Comparison of ENCODE assay signal across 10 mouse cellular contexts in the genomic region with DNA sequence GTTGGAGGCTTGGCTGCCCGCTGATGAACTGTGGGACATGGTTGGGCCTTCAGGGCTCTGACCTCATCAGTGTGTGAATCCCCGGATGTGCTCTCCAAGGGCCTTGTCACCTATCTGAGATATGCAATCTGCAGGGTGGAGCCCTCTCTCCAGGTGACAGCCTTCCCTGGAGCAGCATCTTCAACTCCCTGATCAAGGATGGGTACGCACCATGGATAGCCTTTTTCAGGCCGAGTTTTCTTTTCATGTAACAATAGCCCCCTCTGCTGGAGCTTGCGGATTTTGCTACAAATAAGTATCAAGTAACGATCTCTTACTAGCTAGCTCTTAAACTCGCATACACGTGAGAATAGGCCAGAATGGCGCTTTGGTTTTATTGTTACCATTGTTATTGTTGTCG. TPM values are rescaled to one million over a fixed set of nuclear protein-coding genes. Genes with fewer than 3 reads are reported as not detected.
DNase-seq lines count a peak whose midpoint lies in the region; ATAC-seq lines count a peak whose summit lies in the region.
"Had no signal": no experiment of that assay in that cellular context is flagged by ENCODE, and none has a peak within 500 bp of the region (broad histone marks: within the 10 kb centered on the region; RNA-seq: fewer than 3 reads in every experiment).

No protein-coding gene starts in this region.

- no peak overlapping the region for H3K27ac ChIP-seq in midbrain, embryonic 10.5 days (replicated peaks)
- no peak overlapping the region for H3K27ac ChIP-seq in midbrain, embryonic 16.5 days (ENCODE audit: low read length)
- no peak overlapping the region for H3K27ac ChIP-seq in stomach, embryonic 14.5 days (ENCODE audit: low read length)
- H3K27ac ChIP-seq: neural tube, embryonic 13.5 days had no signal

- H3K27me3 ChIP-seq in midbrain, embryonic 10.5 days (ENCODE audit: low read depth, poor library complexity, severe bottlenecking): no peaks in the 10 kb centered on the region
- no peaks in the 10 kb centered on the region for H3K27me3 ChIP-seq in midbrain, embryonic 16.5 days (ENCODE audit: control insufficient read depth, insufficient read depth, low read depth, low read length)
- no peaks in the 10 kb centered on the region for H3K27me3 ChIP-seq in stomach, embryonic 14.5 days (ENCODE audit: control insufficient read depth, insufficient read depth, low read length)
- H3K27me3 ChIP-seq: neural tube, embryonic 13.5 days had no signal

- ATAC-seq in midbrain, embryonic 16.5 days: no peak
- ATAC-seq in stomach, embryonic 14.5 days (ENCODE audit: insufficient number of reproducible peaks, insufficient read depth, low FRiP score, low read depth): peak; percentile 42; the same call in 1 of the 2 replicates

- no peaks in the 10 kb centered on the region for H3K4me1 ChIP-seq in midbrain, embryonic 10.5 days
- no peaks in the 10 kb centered on the region for H3K4me1 ChIP-seq in midbrain, embryonic 16.5 days (ENCODE audit: control insufficient read depth, insufficient read depth, low read length)
- no peaks in the 10 kb centered on the region for H3K4me1 ChIP-seq in stomach, embryonic 14.5 days (ENCODE audit: control insufficient read depth, insufficient read depth, low read length)
- H3K4me1 ChIP-seq: neural tube, embryonic 13.5 days had no signal

- WGBS in midbrain, embryonic 10.5 days: 29% methylated on average over 10 of the region's 10 CpGs
- 23% methylated on average over 10 of the region's 10 CpGs for WGBS in midbrain, embryonic 16.5 days
- 26% methylated on average over 10 of the region's 10 CpGs for WGBS in stomach, embryonic 14.5 days

- H3K9ac ChIP-seq in midbrain, embryonic 16.5 days (ENCODE audit: low read depth, low read length): no peak overlapping the region
- H3K9ac ChIP-seq in stomach, embryonic 14.5 days (replicated peaks; ENCODE audit: low read depth, low read length): no peak overlapping the region
- H3K9ac ChIP-seq: neural tube, embryonic 13.5 days had no signal

- peak; percentile 57 for DNase-seq in midbrain, embryonic 10.5 days (ENCODE audit: low spot score)
- peak; percentile 64 for DNase-seq in adipocyte (ENCODE audit: low spot score)
- DNase-seq in embryo, embryonic 11 days: peak; percentile 82
- DNase-seq in heart, postnatal 4 days: peak; percentile 80
- DNase-seq in layer of hippocampus, postnatal 25 days (ENCODE audit: extremely low spot score in 1 of 2, low spot score in 1 of 2): peak; percentile 62 to 86
- peak; percentile 74 for DNase-seq in mesoderm, embryonic 11.5 days (ENCODE audit: low read depth, low spot score)

- no peaks in the 10 kb centered on the region for H3K9me3 ChIP-seq in midbrain, embryonic 10.5 days (replicated peaks)
- H3K9me3 ChIP-seq in midbrain, embryonic 16.5 days (replicated peaks; ENCODE audit: control insufficient read depth, low read length, poor library complexity, severe bottlenecking): no peaks in the 10 kb centered on the region
- H3K9me3 ChIP-seq in stomach, embryonic 14.5 days (ENCODE audit: control insufficient read depth, low read depth, low read length): no peaks in the 10 kb centered on the region
- H3K9me3 ChIP-seq: neural tube, embryonic 13.5 days had no signal

- no peak overlapping the region for H3K4me2 ChIP-seq in midbrain, embryonic 16.5 days (ENCODE audit: low read length)
- H3K4me2 ChIP-seq in stomach, embryonic 14.5 days (replicated peaks; ENCODE audit: low read depth, low read length): no peak overlapping the region
- H3K4me2 ChIP-seq: neural tube, embryonic 13.5 days had no signal

- no peak overlapping the region for H3K4me3 ChIP-seq in midbrain, embryonic 10.5 days
- H3K4me3 ChIP-seq in midbrain, embryonic 16.5 days (ENCODE audit: low read depth, low read length): no peak overlapping the region
- H3K4me3 ChIP-seq in stomach, embryonic 14.5 days (ENCODE audit: low read depth, low read length): no peak overlapping the region
- H3K4me3 ChIP-seq: erythroblast, embryonic 14.5 days; neural tube, embryonic 13.5 days had no signal

- H3K36me3 ChIP-seq in midbrain, embryonic 10.5 days: no peaks in the 10 kb centered on the region
- no peaks in the 10 kb centered on the region for H3K36me3 ChIP-seq in midbrain, embryonic 16.5 days (ENCODE audit: control insufficient read depth, insufficient read depth, low read length)
- no peaks in the 10 kb centered on the region for H3K36me3 ChIP-seq in stomach, embryonic 14.5 days (ENCODE audit: control insufficient read depth, insufficient read depth, low read length)
- H3K36me3 ChIP-seq: neural tube, embryonic 13.5 days had no signal

RNA-seq across cellular contexts. Expression of a gene that starts 10.2 kb away (rescaled TPM):
- polyA plus RNA-seq in midbrain, embryonic 10.5 days (2016; fragmentation: Nextera tagmentation; extraction: Ambion mirVana): 10.9 and 11.4 TPM in 2 replicates
- 13.9 and 15.0 TPM in 2 replicates for polyA plus RNA-seq in midbrain, embryonic 16.5 days (2015; fragmentation: Nextera tagmentation; extraction: Ambion mirVana)
- 10 to 100 TPM; 70.4 to 72.5 TPM for total RNA-seq in heart, postnatal 4 days (2021)
- total RNA-seq in layer of hippocampus, postnatal 25 days (2021): 10 to 100 TPM; 28.7 to 30.0 TPM
- polyA plus RNA-seq in stomach, embryonic 14.5 days (2014; fragmentation: Nextera tagmentation; extraction: Ambion mirVana): 16.7 and 18.7 TPM in 2 replicates

RNA-seq across cellular contexts. Expression of a gene that starts 40.2 kb away (rescaled TPM):
- polyA plus RNA-seq in midbrain, embryonic 10.5 days (2016; fragmentation: Nextera tagmentation; extraction: Ambion mirVana): 267 and 315 TPM in 2 replicates
- polyA plus RNA-seq in midbrain, embryonic 16.5 days (2015; fragmentation: Nextera tagmentation; extraction: Ambion mirVana): 860 and 970 TPM in 2 replicates
- 100 to 1,000 TPM; 180 to 183 TPM for total RNA-seq in heart, postnatal 4 days (2021)
- total RNA-seq in layer of hippocampus, postnatal 25 days (2021): 100 to 1,000 TPM; 364 to 405 TPM
- polyA plus RNA-seq in stomach, embryonic 14.5 days (2014; fragmentation: Nextera tagmentation; extraction: Ambion mirVana): 333 and 341 TPM in 2 replicates

RNA-seq across cellular contexts. Expression of a gene that starts 49.4 kb away (rescaled TPM):
- 0.21 and 0.23 TPM in 2 replicates for polyA plus RNA-seq in midbrain, embryonic 10.5 days (2016; fragmentation: Nextera tagmentation; extraction: Ambion mirVana)
- polyA plus RNA-seq in midbrain, embryonic 16.5 days (2015; fragmentation: Nextera tagmentation; extraction: Ambion mirVana): 0.45 TPM in 2 replicates
- 1 to 10 TPM in 1 of 2 experiments, under 1 TPM in 1; 0.55 to 1.5 TPM for total RNA-seq in heart, postnatal 4 days (2021)
- total RNA-seq in layer of hippocampus, postnatal 25 days (2021): under 1 TPM; 0.42 to 0.49 TPM
- polyA plus RNA-seq in stomach, embryonic 14.5 days (2014; fragmentation: Nextera tagmentation; extraction: Ambion mirVana): 2.3 and 3.7 TPM in 2 replicates
- polyA plus RNA-seq: neural tube, embryonic 13.5 days had no signal
